Mouse (Mus musculus): ENCODE results near the gene Pogz.

Pogz gene

GRCm38 (mm10) chr3:94837183-94837890 lies at the start of gene Pogz:
TSS of gene Pogz (plus strand) at chr3:94837567.
- DNase-seq (ENCODE audit: low read depth, low spot score), result peak; percentile 100

- no peak for DNase-seq (ENCODE audit: low read depth, low spot score)
Observed at GRCm38 (mm10) chr3:94789071-94789470, 48.3 kb upstream of the Pogz start.

- DNase-seq (ENCODE audit: low read depth, low spot score), result no peak
Observed at GRCm38 (mm10) chr3:94789516-94789915, 47.9 kb upstream of the Pogz start.

- DNase-seq (ENCODE audit: low read depth, low spot score), result peak; percentile 58
Observed at GRCm38 (mm10) chr3:94792258-94792657, 45.1 kb upstream of the Pogz start.

GRCm38 (mm10) chr3:94793672-94794071 lies 43.7 kb upstream of the Pogz start:
- no peak for DNase-seq (ENCODE audit: low read depth, low spot score)

GRCm38 (mm10) chr3:94794359-94794758 lies 43.0 kb upstream of the Pogz start:
- no peak for DNase-seq (ENCODE audit: low read depth, low spot score)

GRCm38 (mm10) chr3:94795596-94796140 lies 41.7 kb upstream of the Pogz start:
- DNase-seq (ENCODE audit: low read depth, low spot score), result no peak

- no peak for DNase-seq (ENCODE audit: low read depth, low spot score)
Observed at GRCm38 (mm10) chr3:94796181-94796580, 41.2 kb upstream of the Pogz start.

GRCm38 (mm10) chr3:94804146-94804545 lies 33.2 kb upstream of the Pogz start:
- DNase-seq (ENCODE audit: low read depth, low spot score), result peak; percentile 34

- DNase-seq (ENCODE audit: low read depth, low spot score), result no peak
Observed at GRCm38 (mm10) chr3:94804976-94805375, 32.4 kb upstream of the Pogz start.

- DNase-seq (ENCODE audit: low read depth, low spot score), result no peak
Observed at GRCm38 (mm10) chr3:94808296-94808695, 29.1 kb upstream of the Pogz start.

- peak; percentile 60 for DNase-seq (ENCODE audit: low read depth, low spot score)
Observed at GRCm38 (mm10) chr3:94811628-94812027, 25.7 kb upstream of the Pogz start.

- DNase-seq (ENCODE audit: low read depth, low spot score), result no peak
Observed at GRCm38 (mm10) chr3:94813651-94814050, 23.7 kb upstream of the Pogz start.

GRCm38 (mm10) chr3:94814063-94814462 lies 23.3 kb upstream of the Pogz start:
- DNase-seq (ENCODE audit: low read depth, low spot score), result no peak

GRCm38 (mm10) chr3:94814663-94815062 lies 22.7 kb upstream of the Pogz start:
- no peak for DNase-seq (ENCODE audit: low read depth, low spot score)

- DNase-seq (ENCODE audit: low read depth, low spot score), result no peak
Observed at GRCm38 (mm10) chr3:94815603-94816002, 21.8 kb upstream of the Pogz start.

GRCm38 (mm10) chr3:94817731-94818130 lies 19.6 kb upstream of the Pogz start:
- DNase-seq (ENCODE audit: low read depth, low spot score), result no peak

GRCm38 (mm10) chr3:94819452-94820425 lies 17.6 kb upstream of the Pogz start:
- no peak for DNase-seq (ENCODE audit: low read depth, low spot score)

GRCm38 (mm10) chr3:94821008-94821638 lies 16.2 kb upstream of the Pogz start:
- peak; percentile 78 for DNase-seq (ENCODE audit: low read depth, low spot score)

GRCm38 (mm10) chr3:94822082-94822481 lies 15.3 kb upstream of the Pogz start:
- no peak for DNase-seq (ENCODE audit: low read depth, low spot score)

- no peak for DNase-seq (ENCODE audit: low read depth, low spot score)
Observed at GRCm38 (mm10) chr3:94824110-94824509, 13.3 kb upstream of the Pogz start.

- no peak for DNase-seq (ENCODE audit: low read depth, low spot score)
Observed at GRCm38 (mm10) chr3:94832100-94832499, 5.3 kb upstream of the Pogz start.

Measured in brain, adult 2 months (tissue).